Mouse (Mus musculus): ENCODE results near the gene Nudt13.
"Not testable (repeated sequence)": the region's sequence is repeated elsewhere in the genome, so short reads cannot be mapped to it uniquely, and the experiment has no call there.

Nudt13 gene

DNA sequence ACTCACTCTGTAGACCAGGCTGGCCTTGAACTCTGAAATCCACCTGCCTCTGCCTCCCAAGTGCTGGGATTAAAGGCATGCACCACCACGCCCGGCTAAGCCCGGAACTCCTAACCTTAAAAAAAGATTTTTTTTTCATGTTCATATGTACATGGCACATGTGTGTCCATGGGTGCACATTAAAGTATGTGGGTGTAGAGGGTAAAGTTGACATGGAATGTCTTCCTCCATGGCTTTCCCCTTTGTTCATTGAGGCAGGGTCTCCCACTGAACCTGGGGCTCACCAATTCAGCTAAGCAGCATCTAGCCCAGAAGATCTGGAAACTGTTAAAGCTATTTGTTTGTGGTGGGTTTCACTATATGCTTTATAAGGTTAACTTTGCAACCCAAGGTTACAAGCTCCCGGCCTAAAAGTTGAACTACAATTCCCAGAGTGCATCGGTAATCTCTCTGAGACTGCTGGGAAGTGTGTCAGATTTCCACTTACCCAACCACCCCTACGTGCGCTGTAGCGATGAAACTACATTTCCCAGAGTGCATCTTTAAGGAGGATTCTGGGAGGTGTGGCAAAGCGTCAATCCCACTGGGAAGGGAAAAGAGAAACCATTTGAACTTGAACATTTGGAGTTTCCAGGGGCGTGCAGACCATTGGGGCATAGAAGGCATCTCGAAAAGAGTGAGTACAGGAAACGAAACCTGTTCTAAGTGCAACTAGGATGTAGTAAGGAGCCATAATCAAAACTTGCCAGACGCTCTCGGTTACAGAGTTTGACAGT, at the start of gene Nudt13:
TSS of gene Nudt13 (plus strand) at position 581 of the 776 bp plus-strand sequence.
- DNase-seq, result peak; percentile 80

DNA sequence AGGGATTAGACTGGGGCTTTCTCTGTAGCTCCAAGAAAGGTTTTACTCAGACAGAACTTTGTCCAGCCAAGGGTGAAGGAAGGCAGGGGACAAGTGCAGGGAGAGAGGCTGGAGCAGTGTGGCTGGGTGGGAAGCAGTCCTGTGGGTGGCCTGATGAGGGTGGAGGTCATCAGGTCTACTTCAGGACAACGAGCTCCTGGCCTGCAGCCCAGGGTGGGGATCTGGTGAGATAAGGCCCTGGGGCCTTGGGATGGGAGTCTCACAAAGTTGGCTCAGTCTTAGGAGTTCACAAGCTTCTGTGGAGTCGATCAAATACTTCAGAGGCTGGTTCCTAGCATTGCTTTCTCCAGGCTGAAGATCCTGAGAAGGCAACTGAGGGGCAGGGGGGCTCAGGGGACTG, 49.2 kb upstream of the Nudt13 start:
- DNase-seq, result no peak

DNA sequence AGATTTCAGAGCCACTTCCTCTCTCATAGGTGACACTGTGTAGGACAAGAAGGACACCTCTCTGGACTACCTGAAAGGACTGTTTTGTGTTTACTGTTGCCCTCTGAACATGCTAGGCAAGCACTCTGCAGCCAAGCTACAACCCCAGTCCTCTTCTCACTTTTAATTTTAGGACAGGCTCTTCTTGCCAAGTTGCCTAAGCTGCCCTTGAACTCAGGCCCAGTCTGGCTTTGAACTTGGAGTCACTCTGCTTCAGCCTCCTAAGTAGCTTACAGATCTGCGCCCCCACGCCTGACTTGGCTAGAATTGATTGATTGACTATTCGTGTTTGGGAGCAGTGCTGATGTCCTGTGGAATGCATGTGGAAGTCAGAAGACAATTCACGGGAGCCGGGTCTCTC, 48.6 kb upstream of the Nudt13 start:
- no peak for DNase-seq

DNA sequence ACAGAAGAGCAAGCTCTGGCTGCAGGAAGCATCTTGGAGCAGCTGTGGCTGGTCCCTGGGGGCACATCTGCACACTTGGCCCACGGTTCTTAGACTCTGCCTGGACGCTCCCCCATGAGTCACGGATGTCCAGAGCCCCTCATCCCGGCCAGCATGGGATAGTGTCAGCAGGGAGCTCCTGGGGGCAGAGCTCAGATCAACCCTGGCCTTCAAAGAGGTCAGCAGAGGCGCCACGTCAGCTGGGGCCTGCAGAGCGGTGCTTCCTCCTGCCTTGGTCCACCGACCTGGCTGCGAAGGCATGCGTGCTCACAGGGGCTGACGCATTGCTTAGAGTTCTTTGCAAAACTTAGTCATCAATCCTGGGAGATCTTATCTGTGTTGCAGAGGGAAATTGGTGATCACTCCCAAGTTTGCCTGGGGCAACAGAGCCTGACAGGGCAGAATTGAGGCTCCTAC, 47.7 kb upstream of the Nudt13 start:
- DNase-seq, result no peak

DNA sequence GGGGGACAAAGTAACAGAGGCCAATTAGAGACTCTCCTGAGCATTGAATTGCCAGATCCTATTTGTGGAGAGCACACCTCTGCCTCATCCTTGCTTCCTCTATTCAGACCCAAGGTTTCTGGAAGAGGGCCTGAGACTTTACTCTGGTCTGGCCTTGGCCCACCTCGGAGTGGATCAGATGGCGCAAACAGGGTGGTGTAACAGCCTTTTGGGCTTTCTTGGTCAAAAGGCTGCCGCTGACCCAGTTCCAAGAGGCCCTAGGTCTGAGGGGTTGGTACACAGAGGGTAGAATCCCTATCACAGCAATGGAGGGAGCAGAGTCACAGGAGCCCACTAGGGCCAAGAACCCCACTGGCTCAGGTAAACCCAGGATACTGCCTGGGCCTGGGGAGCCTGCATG, 46.5 kb upstream of the Nudt13 start:
- DNase-seq, result no peak

DNA sequence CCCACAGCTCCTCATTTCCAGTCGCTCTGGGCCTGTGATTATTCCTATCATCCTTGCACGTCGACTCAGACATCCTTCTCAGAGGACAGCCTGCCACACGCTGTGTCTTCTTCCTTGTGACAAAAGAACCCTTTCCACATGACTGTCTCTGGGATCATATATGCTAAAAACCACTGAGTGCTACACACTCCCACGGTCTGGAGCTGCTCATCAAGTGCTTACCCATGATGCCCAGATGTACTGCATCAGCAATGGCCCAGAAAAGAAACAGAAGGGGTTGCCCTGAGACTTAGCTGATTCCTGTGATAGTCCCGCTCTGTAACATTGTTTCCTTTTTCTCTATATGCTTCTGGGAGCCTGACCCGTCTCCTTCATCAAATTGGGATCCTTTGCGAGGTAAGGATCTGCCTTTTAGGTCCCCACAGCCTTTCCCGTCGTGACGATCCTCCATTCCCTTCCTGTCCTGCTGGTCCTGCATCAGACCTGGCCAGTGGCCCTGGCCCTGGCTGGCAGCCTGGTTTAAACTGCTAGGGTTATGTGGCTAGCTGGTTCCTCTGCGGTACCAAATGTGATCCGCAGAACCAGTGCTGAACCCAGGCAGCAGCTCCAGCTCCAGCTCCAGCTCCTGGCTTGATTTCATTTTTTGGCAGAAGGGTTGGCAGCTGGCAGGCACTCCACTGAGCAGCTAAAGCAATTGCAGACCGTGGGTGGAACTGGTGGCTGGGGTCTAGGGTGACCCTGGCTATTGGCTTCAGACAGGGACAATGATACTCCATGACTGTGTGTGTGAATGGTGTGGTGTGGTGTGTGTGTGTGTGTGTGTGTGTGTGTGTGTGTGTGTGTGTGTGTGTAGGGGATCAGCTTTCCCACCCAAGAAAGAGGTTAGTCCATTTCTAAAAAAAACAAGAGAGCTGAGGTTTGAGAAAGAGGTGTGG, 44.0 kb upstream of the Nudt13 start:
- DNase-seq, result peak; percentile 25 to 36

DNA sequence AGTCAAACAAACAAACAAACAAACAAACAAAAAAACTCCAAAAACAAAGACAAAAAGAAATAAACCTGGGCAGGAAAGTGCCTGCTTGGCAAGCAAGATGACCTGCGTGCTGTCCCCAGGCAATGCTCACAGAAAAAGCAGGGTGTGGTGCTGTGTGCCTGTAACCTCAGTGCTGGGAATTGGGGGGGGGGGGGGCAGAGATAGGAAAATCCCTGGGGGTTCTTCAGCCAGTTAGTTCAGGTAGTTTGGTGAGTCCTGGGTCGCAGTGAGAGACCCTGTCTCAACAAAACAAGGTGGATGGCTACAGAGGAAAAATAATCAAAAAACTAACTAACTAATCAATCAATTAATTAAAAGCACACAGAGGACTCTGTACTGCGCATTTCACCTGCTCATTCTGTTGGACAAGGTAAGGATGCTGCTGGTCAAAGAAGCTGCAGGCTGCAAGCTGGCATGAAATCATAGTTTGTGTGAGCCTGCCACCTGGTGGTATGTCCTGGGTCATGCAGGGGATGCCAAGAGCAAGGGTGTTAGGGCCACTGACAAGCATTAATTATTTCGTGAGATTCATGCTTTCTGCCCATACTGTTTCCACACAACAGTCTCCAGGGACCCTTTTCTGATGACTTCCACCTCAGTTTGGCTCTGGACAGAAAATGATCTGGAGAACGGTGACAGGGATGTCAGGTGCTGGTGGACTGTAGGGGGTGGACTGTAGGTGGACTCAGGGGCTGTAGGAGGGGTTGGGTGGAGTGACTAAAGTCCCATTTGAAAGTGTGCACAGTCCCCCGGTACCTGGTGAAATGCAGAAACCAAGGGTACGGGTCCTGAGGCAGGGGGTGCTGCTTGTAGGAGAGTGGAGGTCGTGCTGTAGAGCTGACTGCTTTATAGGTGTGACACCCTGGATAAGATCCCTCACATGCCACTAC, 36.0 kb upstream of the Nudt13 start:
- peak; percentile 76 to 81 for DNase-seq

DNA sequence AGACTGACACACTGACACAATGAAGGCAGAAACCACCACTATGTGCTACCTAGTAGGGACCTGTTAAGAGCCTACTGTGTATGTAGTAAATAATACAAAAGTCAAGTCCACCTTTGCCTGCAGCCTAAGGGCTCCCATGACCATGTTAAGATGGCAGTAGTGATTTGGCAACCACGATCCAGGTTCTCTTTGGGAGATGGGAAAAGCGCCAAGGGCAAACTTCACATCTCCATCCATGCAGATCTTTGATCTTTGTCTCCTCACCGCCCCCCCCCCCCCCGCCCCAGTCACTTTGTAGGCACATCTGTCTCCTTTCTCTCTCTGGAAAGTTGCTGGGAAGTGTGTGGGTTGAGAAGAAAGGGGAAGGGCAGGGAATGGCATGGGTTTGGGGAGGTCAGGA, 32.2 kb upstream of the Nudt13 start:
- no peak for DNase-seq

DNA sequence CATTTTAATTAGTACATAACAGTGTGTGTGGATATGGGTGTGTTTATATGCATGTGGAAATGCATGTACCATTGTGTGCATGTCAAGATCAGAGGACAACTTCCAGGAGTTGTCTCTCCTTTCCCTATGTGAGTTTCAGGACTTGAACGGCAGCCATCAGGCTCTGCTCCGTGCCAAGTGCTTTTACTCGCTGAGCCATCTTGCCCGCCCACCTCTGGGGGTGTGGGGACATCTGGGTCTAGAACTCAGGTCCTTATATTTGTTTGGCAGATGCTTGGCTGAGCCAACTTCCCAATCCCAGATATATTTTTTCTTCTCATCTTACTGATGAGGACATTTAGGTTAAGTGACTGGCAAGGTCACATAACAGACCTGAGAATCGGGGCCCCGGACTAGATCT, 26.1 kb upstream of the Nudt13 start:
- DNase-seq, result no peak

DNA sequence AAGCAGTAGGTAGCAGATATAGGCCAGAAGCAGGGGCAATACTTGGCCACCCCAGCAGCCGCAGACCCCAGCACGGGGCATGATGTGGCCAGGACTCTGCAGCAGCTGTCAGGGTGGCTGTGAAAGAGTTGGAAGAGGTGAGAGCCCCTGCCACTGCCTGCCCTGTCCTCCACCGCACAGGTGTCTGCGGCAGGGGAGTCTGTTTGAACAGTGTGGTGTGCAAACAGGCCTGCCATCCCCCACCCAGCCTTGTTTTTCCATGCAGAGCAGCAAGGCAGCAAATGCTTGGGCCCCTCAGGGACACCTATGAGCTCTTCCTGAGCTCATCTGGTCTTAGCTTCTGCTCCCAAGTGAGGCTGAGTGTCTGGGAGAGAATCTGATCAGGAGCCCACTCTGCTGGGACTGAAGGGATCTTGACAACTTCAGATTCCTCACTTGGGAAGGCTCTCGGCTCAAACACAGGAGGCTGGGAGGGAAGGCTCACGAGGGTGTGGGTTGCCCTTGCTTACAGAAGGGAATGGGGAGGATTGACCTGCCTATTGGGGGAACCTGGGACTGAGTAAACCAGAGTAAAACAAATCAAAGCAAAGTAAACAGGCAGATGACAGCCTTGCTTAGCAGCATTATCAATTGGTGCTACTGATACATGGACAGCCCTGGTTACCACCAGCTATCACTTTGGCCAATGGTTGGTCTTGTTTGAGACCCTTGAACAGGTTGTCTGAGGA, 25.3 kb upstream of the Nudt13 start, which contains the start of gene Kcnk16:
TSS of gene Kcnk16 (minus strand) at position 118 of the 728 bp plus-strand sequence.
- no peak for DNase-seq

DNA sequence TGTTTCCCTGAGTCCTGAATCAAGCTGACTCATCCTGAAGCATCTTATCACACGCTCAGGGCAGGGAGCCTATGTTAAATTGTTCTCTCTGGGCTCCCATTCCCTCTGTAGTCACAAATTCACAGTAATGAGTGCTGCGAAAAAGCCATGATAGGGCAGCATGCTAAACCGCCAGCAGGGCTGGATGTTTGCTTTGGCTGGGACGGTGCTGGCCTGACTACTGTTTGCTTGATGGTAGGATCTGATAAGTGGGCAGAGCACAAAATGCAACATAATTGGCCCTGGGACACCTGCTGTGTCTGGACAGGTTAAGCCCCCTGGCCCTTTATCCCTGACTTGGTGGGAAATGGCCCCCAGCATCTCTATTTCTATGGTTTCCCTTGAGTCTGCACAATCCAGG, 3.1 kb upstream of the Nudt13 start:
- no peak for DNase-seq

DNA sequence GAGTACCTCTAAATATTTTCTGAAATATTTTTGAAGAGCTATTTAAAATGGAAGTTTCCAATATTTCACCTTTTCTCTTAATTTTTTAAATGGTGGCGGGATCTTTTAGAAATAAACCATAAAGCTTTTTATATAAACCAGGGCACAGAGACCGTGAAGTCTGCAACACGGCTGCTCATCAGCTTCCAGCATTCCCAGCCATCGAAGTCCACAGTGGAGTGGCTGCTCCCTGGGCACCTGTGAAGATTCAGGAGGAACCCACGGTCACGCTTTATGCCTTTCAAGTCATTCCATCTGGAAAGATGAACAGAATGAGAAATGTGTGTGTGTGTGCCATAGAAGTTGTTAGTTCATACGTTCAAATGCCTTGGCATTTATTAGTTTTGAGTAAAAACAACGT, 450 bp downstream of the Nudt13 start:
- DNase-seq, result no peak

DNA sequence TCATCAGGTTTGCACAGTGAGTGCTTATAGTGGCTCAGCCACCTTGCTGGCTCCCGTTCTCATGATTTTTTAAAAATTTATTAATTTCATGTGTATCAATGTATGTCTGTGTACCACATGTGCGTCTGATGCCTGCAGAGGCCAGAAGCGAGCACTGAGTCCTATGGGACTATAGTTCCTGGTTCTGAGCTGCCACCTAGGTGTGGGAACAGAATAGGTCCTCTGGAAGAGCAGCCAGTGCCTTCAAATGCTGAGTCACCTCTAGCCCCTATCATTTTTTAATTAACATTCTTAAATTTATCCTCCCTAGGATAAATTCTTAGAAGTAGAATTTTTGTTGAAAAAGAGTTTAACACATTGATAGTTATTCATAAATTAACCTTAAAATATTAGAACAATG, 3.1 kb downstream of the Nudt13 start:
- DNase-seq, result no peak

DNA sequence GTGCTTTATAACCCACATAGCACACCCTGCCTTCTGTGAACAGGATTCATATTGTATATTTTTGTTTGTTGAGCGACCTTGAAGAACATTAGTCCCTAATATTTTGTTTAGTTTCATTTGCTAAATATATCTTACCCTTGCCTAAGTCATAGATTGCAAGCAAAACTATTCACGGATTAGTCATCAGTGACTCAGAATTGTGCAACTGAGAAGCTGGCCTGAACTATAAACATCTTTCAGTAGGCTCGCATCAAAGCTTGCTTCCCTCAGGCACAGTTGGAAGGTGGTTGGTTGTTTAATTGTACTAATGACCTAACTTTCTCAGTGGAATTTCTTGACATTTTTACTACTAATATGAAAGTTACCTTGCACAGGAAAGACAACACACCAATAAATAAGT, 3.6 kb downstream of the Nudt13 start:
- no peak for DNase-seq

DNA sequence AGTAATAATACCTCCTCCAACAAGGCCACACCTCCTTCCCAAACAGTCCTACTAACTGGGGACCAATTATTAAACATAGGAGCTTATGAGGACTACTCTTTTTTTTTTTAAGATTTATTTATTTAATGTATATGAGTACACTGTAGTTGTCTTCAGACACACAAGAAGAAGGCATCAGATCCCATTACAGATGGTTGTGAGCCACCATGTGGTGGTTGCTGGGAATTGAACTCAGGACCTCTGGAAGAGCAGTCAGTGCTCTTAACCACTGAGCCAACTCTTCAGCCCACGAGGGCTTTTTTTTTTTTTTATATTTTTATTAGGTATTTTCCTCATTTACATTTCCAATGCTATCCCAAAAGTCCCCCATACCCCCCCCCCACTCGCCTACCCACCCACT, 10.6 kb downstream of the Nudt13 start:
- DNase-seq, result not testable (repeated sequence)

DNA sequence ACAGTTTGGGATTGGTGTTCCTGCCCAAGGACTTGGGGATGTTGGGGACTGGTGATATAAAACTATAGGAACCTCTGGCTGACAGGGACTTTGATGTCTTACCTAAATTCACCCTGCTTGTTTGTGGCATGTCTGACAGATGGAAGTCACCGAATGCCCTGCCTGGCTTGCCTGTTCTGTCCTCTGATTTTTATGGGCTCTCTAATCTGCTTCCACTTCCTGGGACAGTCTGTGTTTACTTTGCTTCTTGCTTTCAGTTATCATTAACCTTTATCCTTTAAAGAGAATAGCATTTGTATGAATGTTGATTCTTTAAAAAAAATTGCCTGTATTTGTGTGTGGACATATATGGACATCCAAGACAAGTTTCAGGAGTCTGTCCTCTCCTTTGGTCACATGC, 20.6 kb downstream of the Nudt13 start:
- DNase-seq, result no peak

DNA sequence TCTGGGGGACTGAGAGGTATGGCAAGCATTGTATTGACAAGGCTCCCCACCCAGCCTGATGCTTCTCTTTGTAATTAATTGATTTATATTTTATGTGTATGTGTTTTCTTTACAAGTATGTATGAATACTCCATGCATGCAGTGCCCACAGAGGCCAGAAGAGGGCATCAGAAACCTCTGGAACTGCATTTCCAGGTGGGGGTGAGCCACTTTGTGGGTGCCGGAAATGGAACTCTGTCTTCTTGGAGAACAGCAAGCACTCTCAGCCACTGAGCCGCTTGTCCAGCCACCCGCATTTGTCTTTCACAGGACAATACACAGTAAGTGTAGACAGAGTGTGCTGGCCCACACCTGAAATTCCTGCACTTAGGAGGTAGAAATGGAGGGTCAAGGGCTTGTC, 24.9 kb downstream of the Nudt13 start:
- peak; percentile 27 to 29 for DNase-seq

DNA sequence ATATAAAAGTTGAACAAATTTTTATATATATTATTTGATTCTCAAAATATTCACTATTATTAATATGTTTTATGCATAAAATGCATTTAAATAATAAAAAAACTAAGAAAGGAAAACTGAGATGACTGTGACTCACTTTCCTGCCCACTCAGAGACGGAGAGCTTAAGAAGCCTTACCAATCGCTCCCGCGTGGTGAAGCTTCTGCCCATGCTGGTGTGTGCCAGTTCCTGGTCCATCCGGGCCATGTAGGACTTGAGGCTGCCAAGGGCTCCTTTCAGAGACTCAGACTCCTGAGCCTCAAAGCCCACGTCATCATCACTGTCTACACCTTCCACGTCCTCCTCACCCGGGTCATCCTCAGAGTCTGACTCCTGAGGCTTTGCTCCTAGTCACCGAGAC, 29.7 kb downstream of the Nudt13 start:
- no peak for DNase-seq

DNA sequence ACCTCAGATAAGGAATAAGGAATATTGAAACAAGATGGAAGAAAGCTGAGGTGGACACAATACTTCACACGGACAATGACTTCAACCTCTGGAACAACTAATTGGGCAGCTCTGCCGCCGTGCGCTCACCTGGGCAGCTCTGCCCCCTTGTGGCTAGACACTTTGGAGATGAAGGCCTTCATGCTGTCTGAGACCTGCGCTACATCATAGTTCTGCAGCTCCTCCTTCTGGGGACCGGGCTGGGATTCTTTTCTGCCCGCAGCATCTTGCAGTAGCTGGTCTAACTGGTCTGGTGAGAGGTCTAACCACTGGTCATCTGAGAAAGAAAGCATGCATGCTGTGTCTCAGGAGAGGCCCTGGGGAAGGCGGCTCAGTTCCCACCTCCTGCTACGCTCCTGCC, 34.0 kb downstream of the Nudt13 start:
- no peak for DNase-seq

DNA sequence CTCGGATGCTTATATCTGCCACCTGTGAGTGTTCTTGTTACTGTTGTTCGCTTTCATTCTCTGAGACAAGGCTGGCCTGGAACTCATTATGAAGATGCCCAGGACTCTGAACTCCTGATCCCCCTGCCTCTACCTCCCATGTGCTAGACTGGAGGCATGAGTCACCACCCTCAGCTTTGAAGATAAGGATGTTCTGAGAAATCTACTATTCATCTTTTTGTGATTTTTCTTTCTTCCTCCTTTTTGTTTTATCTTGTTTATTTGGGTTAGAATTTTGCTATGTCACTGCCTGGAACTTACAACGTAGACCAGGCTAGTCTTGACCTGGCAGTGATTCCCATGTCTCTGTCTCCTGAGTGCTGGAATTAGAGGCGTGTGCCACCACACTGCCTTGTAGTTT, 36.8 kb downstream of the Nudt13 start:
- no peak for DNase-seq

DNA sequence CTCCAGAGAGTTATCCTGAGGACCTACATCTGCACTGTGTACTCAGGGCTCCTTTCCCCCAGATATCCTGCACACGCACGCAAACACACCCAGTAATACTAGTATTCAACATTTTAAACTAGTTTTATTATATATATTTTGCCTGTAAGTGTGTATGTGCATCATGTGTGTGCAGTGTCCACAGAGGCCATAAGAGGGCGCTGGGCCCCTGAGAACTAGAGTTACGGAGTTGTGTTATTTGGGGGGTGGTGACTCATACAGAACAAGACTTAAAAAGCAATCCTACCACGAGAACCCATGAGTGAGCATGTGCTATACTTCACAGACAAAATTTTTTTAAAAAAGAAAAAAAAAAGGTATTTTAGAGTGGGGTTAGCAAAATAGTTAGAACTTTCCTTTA, 44.9 kb downstream of the Nudt13 start:
- no peak for DNase-seq

DNA sequence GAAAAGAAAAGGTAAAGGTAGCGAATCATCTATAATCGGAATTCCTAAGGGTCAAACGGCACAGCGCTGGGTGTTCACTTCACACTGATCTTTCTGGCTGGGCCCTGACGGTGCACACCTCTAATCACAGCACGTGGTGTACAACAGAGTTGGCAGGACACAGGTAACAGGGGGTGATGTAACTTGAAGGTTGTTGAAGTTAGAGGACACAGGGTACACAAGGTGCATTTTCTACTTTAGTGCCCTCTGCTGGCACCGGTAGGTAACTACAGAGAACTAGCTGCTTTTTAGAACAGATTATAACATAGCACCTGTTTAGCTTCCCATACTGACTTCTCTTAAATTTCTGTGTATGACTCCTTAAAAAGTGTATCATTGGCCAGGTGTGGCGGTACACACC, 45.7 kb downstream of the Nudt13 start:
- no peak for DNase-seq

All from cerebellum, postnatal 36 days (tissue).